Mouse (Mus musculus) bone marrow macrophage, adult 2 months (primary cell): ENCODE measurements at regions not wholly inside any gene's neighbourhood (a gene's known extent, or its start where the extent isn't known, plus 50 kb on each side); places are given as distances from the start of the nearest gene placed in this dataset.

Source experiments
- H3K27ac ChIP-seq: 2 replicates; pipeline ENCODE4 v1.5.1; 2012; ENCODE audit warnings: low read depth, low read length; ENCODE audit not compliant: insufficient read depth
- H3K4me1 ChIP-seq: 2 replicates; pipeline ENCODE4 v1.6.1; 2012; ENCODE audit warnings: low read length; ENCODE audit not compliant: control insufficient read depth, insufficient read depth
- H3K4me3 ChIP-seq: 2 replicates; pipeline ENCODE4 v1.5.1; 2012; ENCODE audit warnings: mild to moderate bottlenecking, low read length, moderate library complexity; ENCODE audit not compliant: insufficient read depth
- CTCF ChIP-seq: IDR thresholded peaks from 2 replicates; pipeline ENCODE4 v1.5.1; 2012; ENCODE audit warnings: low read depth, mild to moderate bottlenecking, low read length, moderate library complexity
- POLR2A ChIP-seq: IDR thresholded peaks from 2 replicates; pipeline ENCODE4 v1.6.1; 2012; ENCODE audit warnings: mild to moderate bottlenecking, low read depth, low read length, borderline replicate concordance

GRCm38 (mm10) chr16:90619565-90620311 lies 107.5 kb downstream of the Mis18a start:
- TF ChIP-seq CTCF (no peak), POLR2A (no peak)
- H3K4me3 ChIP-seq = no peak overlapping the region
- H3K27ac ChIP-seq = no peak overlapping the region

GRCm38 (mm10) chr16:90615791-90616190 lies 111.4 kb downstream of the Mis18a start:
- Histone ChIP-seq H3K4me3 (no peak overlapping the region), H3K27ac (no peak overlapping the region), H3K4me1 (peaks cover 22% of the 10 kb centered on the region)
- TF ChIP-seq CTCF = no peak
- TF ChIP-seq POLR2A = no peak

More at GRCm38 (mm10) chr16:90619565-90620311, 107.5 kb downstream of the Mis18a start:
- peaks cover 22% of the 10 kb centered on the region for H3K4me1 ChIP-seq

- no peak for TF ChIP-seq POLR2A
- no peak for TF ChIP-seq CTCF
- no peak overlapping the region for H3K27ac ChIP-seq
- no peak overlapping the region for H3K4me3 ChIP-seq
- H3K4me1 ChIP-seq = peaks cover 10% of the 10 kb centered on the region
Observed at GRCm38 (mm10) chr16:90614137-90614536, 113.1 kb downstream of the Mis18a start.

GRCm38 (mm10) chr16:90610097-90610808 lies 117.0 kb downstream of the Mis18a start:
- no peak for TF ChIP-seq CTCF
- no peak overlapping the region for H3K27ac ChIP-seq

GRCm38 (mm10) chr16:90599329-90599870 lies 127.8 kb downstream of the Mis18a start:
- TF ChIP-seq POLR2A = no peak
- no peak for TF ChIP-seq CTCF
- no peaks in the 10 kb centered on the region for H3K4me1 ChIP-seq
- H3K27ac ChIP-seq = no peak overlapping the region
- H3K4me3 ChIP-seq = no peak overlapping the region

More at GRCm38 (mm10) chr16:90610097-90610808, 117.0 kb downstream of the Mis18a start:
- no peak overlapping the region for H3K4me3 ChIP-seq
- H3K4me1 ChIP-seq = no peaks in the 10 kb centered on the region

- TF ChIP-seq POLR2A (no peak), CTCF (no peak)
Observed at GRCm38 (mm10) chr16:90598727-90599126, 128.5 kb downstream of the Mis18a start.

GRCm38 (mm10) chr16:90592721-90593481 lies 134.3 kb downstream of the Mis18a start:
- Histone ChIP-seq H3K4me1 (no peaks in the 10 kb centered on the region), H3K27ac (no peak overlapping the region), H3K4me3 (no peak overlapping the region)
- no peak for TF ChIP-seq CTCF
- no peak for TF ChIP-seq POLR2A

More at GRCm38 (mm10) chr16:90598727-90599126, 128.5 kb downstream of the Mis18a start:
- Histone ChIP-seq H3K27ac (no peak overlapping the region), H3K4me3 (no peak overlapping the region), H3K4me1 (no peaks in the 10 kb centered on the region)

- H3K27ac ChIP-seq = no peak overlapping the region
- peaks cover 7% of the 10 kb centered on the region for H3K4me1 ChIP-seq
- no peak overlapping the region for H3K4me3 ChIP-seq
- no peak for TF ChIP-seq POLR2A
- no peak for TF ChIP-seq CTCF
Observed at GRCm38 (mm10) chr16:90585171-90585570, 142.0 kb downstream of the Mis18a start.

- TF ChIP-seq POLR2A = no peak
- TF ChIP-seq CTCF = no peak
- H3K4me3 ChIP-seq = no peak overlapping the region
- peaks cover 10% of the 10 kb centered on the region for H3K4me1 ChIP-seq
- H3K27ac ChIP-seq = no peak overlapping the region
Observed at GRCm38 (mm10) chr16:90580411-90580810, 146.8 kb downstream of the Mis18a start.

GRCm38 (mm10) chr16:90571107-90571506 lies 156.1 kb downstream of the Mis18a start:
- no peak for TF ChIP-seq POLR2A
- Histone ChIP-seq H3K27ac (no peak overlapping the region), H3K4me3 (no peak overlapping the region), H3K4me1 (no peaks in the 10 kb centered on the region)
